Mouse (Mus musculus): ENCODE measurements around the gene Phf6.
"Not testable (repeated sequence)": the region's sequence is repeated elsewhere in the genome, so short reads cannot be mapped to it uniquely, and the experiment has no call there.

Phf6 gene

GRCm38 (mm10) chrX:52978576-52978975 lies 66.5 kb downstream of the Phf6 start:
- DNase-seq (ENCODE audit: low spot score): no peak

GRCm38 (mm10) chrX:52981378-52981777 lies 69.3 kb downstream of the Phf6 start:
- no peak for DNase-seq (ENCODE audit: low spot score)

- DNase-seq (ENCODE audit: low spot score): peak; percentile 87
Observed at GRCm38 (mm10) chrX:52987905-52988783, 76.1 kb downstream of the Phf6 start, which contains the start of gene Hprt. Hprt (plus strand) TSS chrX:52988137.

GRCm38 (mm10) chrX:52994726-52995125 lies 82.7 kb downstream of the Phf6 start:
- DNase-seq (ENCODE audit: low spot score): not testable (repeated sequence)

- DNase-seq (ENCODE audit: low spot score): not testable (repeated sequence)
Observed at GRCm38 (mm10) chrX:53004887-53005286, 92.8 kb downstream of the Phf6 start.

- DNase-seq (ENCODE audit: low spot score): no peak
Observed at GRCm38 (mm10) chrX:53006062-53006461, 94.0 kb downstream of the Phf6 start.
